ENCODE assay signal across 8 mouse cellular contexts in genomic region chr11:101424105-101424851, GRCm38 (mm10). TPM values are rescaled to one million over a fixed set of nuclear protein-coding genes. Genes with fewer than 3 reads are reported as not detected.
DNase-seq lines count a peak whose midpoint lies in the region; ATAC-seq lines count a peak whose summit lies in the region.

Gene Gm27029 (minus strand): TSS chr11:101424796.

- ATAC-seq in kidney, embryonic 15.5 days (replicated peaks; ENCODE audit: low FRiP score), result peak; percentile 58
- peak; percentile 72 for ATAC-seq in stomach, embryonic 16.5 days (ENCODE audit: insufficient read depth, low FRiP score)

- peak; percentile 36 to 49 for DNase-seq in left cerebral cortex, adult 18-20 months (ENCODE audit: low spot score in 2 of 2)
- DNase-seq in left cerebral cortex, postnatal 4 days, result no peak
- DNase-seq in ZHBTc4 (ENCODE audit: low read depth, low spot score), result peak; percentile 59
- DNase-seq in frontal cortex, postnatal 25 days (ENCODE audit: low spot score in 2 of 2), result peak; percentile 20 to 23
- DNase-seq in urinary bladder, postnatal 4 days (ENCODE audit: low spot score in 2 of 2), result no peak

- intact Hi-C loops in left cerebral cortex, postnatal 4 days (cut with DNase I), result no loop called here

- H3K36me3 ChIP-seq in kidney, embryonic 15.5 days, result peaks cover 4% of the 10 kb centered on the region; the same call in 1 of the 2 replicates
- H3K36me3 ChIP-seq in macrophage (ENCODE audit: inconsistent target), result peaks cover 3% of the 10 kb centered on the region; the same call in 1 of the 2 replicates
- no peaks in the 10 kb centered on the region for H3K36me3 ChIP-seq in stomach, embryonic 16.5 days (ENCODE audit: control insufficient read depth, insufficient read depth, low read length)

- H3K4me3 ChIP-seq in kidney, embryonic 15.5 days (replicated peaks), result peak within 1 kb of the TSS; percentile 98
- H3K4me3 ChIP-seq in macrophage (ENCODE audit: inconsistent target), result peak within 1 kb of the TSS; percentile 64
- H3K4me3 ChIP-seq in stomach, embryonic 16.5 days (replicated peaks; ENCODE audit: low read length), result peak within 1 kb of the TSS; percentile 98

- H3K9me3 ChIP-seq in kidney, embryonic 15.5 days (replicated peaks), result no peaks in the 10 kb centered on the region
- no peaks in the 10 kb centered on the region for H3K9me3 ChIP-seq in stomach, embryonic 16.5 days (replicated peaks; ENCODE audit: control insufficient read depth, low read length)

- H3K27me3 ChIP-seq in kidney, embryonic 15.5 days, result no peaks in the 10 kb centered on the region
- no peaks in the 10 kb centered on the region for H3K27me3 ChIP-seq in stomach, embryonic 16.5 days (ENCODE audit: control insufficient read depth, insufficient read depth, low read length)

- H3K79me2 ChIP-seq in macrophage (ENCODE audit: inconsistent target), result peaks cover 34% of the 10 kb centered on the region

- WGBS in kidney, embryonic 15.5 days, result 4% methylated on average over 23 of the region's 23 CpGs
- 9% methylated on average over 23 of the region's 23 CpGs for WGBS in macrophage (ENCODE audit: missing documents)
- 4% methylated on average over 23 of the region's 23 CpGs for WGBS in stomach, embryonic 16.5 days

- H3K4me1 ChIP-seq in kidney, embryonic 15.5 days, result peaks cover 27% of the 10 kb centered on the region
- H3K4me1 ChIP-seq in stomach, embryonic 16.5 days (ENCODE audit: control insufficient read depth, insufficient read depth, low read length), result peaks cover 22% of the 10 kb centered on the region

- H3K9ac ChIP-seq in kidney, embryonic 15.5 days, result peak within 1 kb of the TSS; percentile 80
- peak within 1 kb of the TSS; percentile 91 for H3K9ac ChIP-seq in stomach, embryonic 16.5 days (ENCODE audit: low read length)

- peak within 1 kb of the TSS; percentile 89 for H3K4me2 ChIP-seq in kidney, embryonic 15.5 days
- H3K4me2 ChIP-seq in stomach, embryonic 16.5 days (ENCODE audit: low read depth, low read length), result peak within 1 kb of the TSS; percentile 96

- peak within 1 kb of the TSS; percentile 93 for H3K27ac ChIP-seq in kidney, embryonic 15.5 days
- H3K27ac ChIP-seq in macrophage, result peak within 1 kb of the TSS; percentile 65
- peak within 1 kb of the TSS; percentile 92 for H3K27ac ChIP-seq in stomach, embryonic 16.5 days (ENCODE audit: low read length)

RNA-seq across cellular contexts. Expression of gene Gm27029, which starts in this region (rescaled TPM):
- 1 to 10 TPM; 8.2 to 8.6 TPM for total RNA-seq in left cerebral cortex, adult 18-20 months (2021)
- total RNA-seq in left cerebral cortex, postnatal 4 days (2021), result 1 to 10 TPM; 4.5 to 6.5 TPM
- polyA plus RNA-seq in kidney, embryonic 15.5 days (2015; fragmentation: Nextera tagmentation; extraction: Ambion mirVana), result 10.0 and 10.3 TPM in 2 replicates
- 1 to 10 TPM in 8 of 26 experiments, under 1 TPM in 5, not detected in 13; 0.62 to 2.3 (median 1.2) TPM for total RNA-seq in macrophage (2018; cell fraction: chromatin; rRNA removed)
- total RNA-seq in macrophage (2018; cell fraction: cytosol; rRNA removed), result 1 to 10 TPM in 6 of 26 experiments, under 1 TPM in 20; 0.15 to 1.7 (median 0.68) TPM
- 1 to 10 TPM in 6 of 26 experiments, under 1 TPM in 6, not detected in 14; 0.44 to 2.8 (median 1.1) TPM for total RNA-seq in macrophage (2018; cell fraction: nucleus; rRNA removed)
- 0.82 to 2.1 TPM in 2 of 3 replicates, not detected in the other for polyA plus RNA-seq in macrophage (2018)
- polyA plus RNA-seq in stomach, embryonic 16.5 days (2015; fragmentation: Nextera tagmentation; extraction: Ambion mirVana), result 7.5 and 10.8 TPM in 2 replicates

Comparison
In these comparisons a context has a peak if more than half of its experiments do, and no peak if none do; other contexts are left out.
1. DNase-seq: peak in left cerebral cortex, adult 18-20 months (2 of 2), ZHBTc4 (single experiment) and frontal cortex, postnatal 25 days (2 of 2); none in left cerebral cortex, postnatal 4 days (single experiment) and urinary bladder, postnatal 4 days (0 of 2).
2. Peak in every context shown above with its lines, with median percentiles within 50 percentile points of each other: H3K27ac ChIP-seq and H3K4me3 ChIP-seq.